Mouse (Mus musculus): ENCODE measurements around the gene Alpk1. TPM values are rescaled to one million over a fixed set of nuclear protein-coding genes. Genes with fewer than 3 reads are reported as not detected.
A peak's percentile ranks its signal among the peaks of the same experiment; 100 is the strongest.

Gene Alpk1
- polyA plus RNA-seq, 1 experiment from 2014 or later: 1.7 TPM

- 71% methylated on average over 22 of the region's 22 CpGs for WGBS
- ATAC-seq (replicated peaks; ENCODE audit: low FRiP score, low TSS enrichment, low read depth): no peak
Measured at GRCm38 (mm10) chr3:127661646-127662531, 118.4 kb downstream of the Alpk1 start.

DNA sequence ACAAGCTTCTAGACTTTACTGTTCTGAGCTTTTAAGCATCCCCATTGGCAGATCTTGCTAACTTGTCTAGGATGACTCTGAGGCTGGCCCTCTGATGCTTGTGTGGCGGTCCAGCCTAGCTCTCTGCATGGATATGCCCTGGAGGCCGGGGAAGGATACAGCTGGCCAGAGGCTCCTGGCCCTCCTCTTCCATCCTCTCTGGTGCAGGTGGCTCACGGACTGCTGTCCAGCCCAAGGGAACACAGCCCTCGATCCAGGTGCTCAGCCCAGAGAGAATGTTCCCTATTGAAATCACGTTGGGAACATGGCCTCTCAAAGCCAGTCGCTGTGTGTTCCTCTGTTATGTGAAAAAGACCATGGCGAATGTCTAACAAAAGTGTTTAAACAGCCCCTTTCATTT is 119.6 kb downstream of the Alpk1 start:
- WGBS: 70% methylated on average over 7 of the region's 7 CpGs
- H3K4me2 ChIP-seq (ENCODE audit: low read length): no peak overlapping the region
- H3K27me3 ChIP-seq (replicated peaks; ENCODE audit: control insufficient read depth, insufficient read depth, low read length): no peaks in the 10 kb centered on the region
- DNase-seq (ENCODE audit: low spot score): no peak
- H3K4me3 ChIP-seq (ENCODE audit: low read depth, low read length): no peak overlapping the region
- H3K9ac ChIP-seq (ENCODE audit: low read length): no peak overlapping the region
- H3K36me3 ChIP-seq (ENCODE audit: control insufficient read depth, insufficient read depth, low read length): no peaks in the 10 kb centered on the region
- no peak overlapping the region for H3K27ac ChIP-seq (ENCODE audit: low read depth)
- no peak for ATAC-seq (replicated peaks; ENCODE audit: low FRiP score, low TSS enrichment, low read depth)
- no peaks in the 10 kb centered on the region for H3K9me3 ChIP-seq (ENCODE audit: control insufficient read depth, low read length)
- no peaks in the 10 kb centered on the region for H3K4me1 ChIP-seq (replicated peaks; ENCODE audit: control insufficient read depth, insufficient read depth, low read length)

More at GRCm38 (mm10) chr3:127661646-127662531, 118.4 kb downstream of the Alpk1 start:
- H3K36me3 ChIP-seq (ENCODE audit: control insufficient read depth, insufficient read depth, low read length): no peaks in the 10 kb centered on the region
- no peak overlapping the region for H3K4me3 ChIP-seq (ENCODE audit: low read depth, low read length)
- no peaks in the 10 kb centered on the region for H3K9me3 ChIP-seq (ENCODE audit: control insufficient read depth, low read length)
- H3K4me1 ChIP-seq (replicated peaks; ENCODE audit: control insufficient read depth, insufficient read depth, low read length): no peaks in the 10 kb centered on the region
- H3K9ac ChIP-seq (ENCODE audit: low read length): no peak overlapping the region
- H3K27ac ChIP-seq (ENCODE audit: low read depth): no peak overlapping the region
- DNase-seq (ENCODE audit: low spot score): no peak
- H3K4me2 ChIP-seq (ENCODE audit: low read length): no peak overlapping the region
- H3K27me3 ChIP-seq (replicated peaks; ENCODE audit: control insufficient read depth, insufficient read depth, low read length): no peaks in the 10 kb centered on the region

DNA sequence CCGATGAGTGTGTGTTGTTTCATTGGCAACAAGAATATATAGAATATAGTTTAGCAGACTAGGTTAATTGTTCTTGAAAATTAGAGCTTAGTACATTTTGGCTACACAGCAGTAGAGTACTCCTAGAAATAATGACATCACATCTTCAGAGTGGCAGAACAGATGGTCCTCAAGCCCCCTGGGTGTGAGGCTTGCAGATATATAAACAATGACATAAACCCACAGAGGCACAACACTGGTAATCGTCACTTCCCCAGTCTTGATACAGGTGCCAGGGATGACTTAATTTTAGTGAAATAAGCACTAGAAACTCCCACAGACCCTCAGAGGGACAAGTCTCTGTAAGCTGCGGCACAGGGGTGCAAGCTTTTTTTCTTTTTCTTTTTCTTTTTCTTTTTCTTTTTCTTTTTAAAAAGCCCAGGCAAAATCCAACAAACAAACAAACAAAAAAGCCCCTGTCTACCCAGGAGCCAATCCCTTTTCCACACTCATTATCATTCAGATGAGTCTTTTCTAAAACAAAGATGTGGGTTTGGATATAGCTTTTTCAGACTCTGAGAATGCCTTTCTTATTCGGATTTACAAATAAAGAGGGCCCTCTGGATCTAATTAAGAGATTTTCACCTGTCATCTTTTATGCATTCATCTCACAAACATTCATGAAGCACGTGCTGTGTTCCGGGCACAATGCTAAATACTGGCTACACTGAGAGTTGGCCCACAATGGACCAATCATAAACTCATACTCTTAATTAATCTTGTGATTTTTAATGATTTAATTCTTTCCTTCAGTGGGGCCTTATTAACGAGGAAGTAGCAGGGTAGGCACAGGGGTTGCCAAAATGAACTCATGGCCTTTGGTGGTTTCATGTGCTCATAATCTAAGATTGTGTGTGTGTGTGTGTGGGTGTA is 128.3 kb downstream of the Alpk1 start:
- H3K4me1 ChIP-seq (replicated peaks; ENCODE audit: control insufficient read depth, insufficient read depth, low read length): no peaks in the 10 kb centered on the region
- 67% methylated on average over 7 of the region's 7 CpGs for WGBS
- H3K9me3 ChIP-seq (ENCODE audit: control insufficient read depth, low read length): no peaks in the 10 kb centered on the region
- no peak overlapping the region for H3K4me2 ChIP-seq (ENCODE audit: low read length)
- no peak overlapping the region for H3K27ac ChIP-seq (ENCODE audit: low read depth)
- DNase-seq (ENCODE audit: low spot score) (no peak), ATAC-seq (replicated peaks; ENCODE audit: low FRiP score, low TSS enrichment, low read depth) (no peak)
- H3K36me3 ChIP-seq (ENCODE audit: control insufficient read depth, insufficient read depth, low read length): no peaks in the 10 kb centered on the region
- peaks cover 2% of the 10 kb centered on the region; the same call in 1 of the 2 replicates for H3K27me3 ChIP-seq (replicated peaks; ENCODE audit: control insufficient read depth, insufficient read depth, low read length)
- H3K4me3 ChIP-seq (ENCODE audit: low read depth, low read length): no peak overlapping the region
- H3K9ac ChIP-seq (ENCODE audit: low read length): no peak overlapping the region

GRCm38 (mm10) chr3:127646156-127646825 is 134.0 kb downstream of the Alpk1 start:
- H3K9me3 ChIP-seq (ENCODE audit: control insufficient read depth, low read length): no peaks in the 10 kb centered on the region
- no peak for ATAC-seq (replicated peaks; ENCODE audit: low FRiP score, low TSS enrichment, low read depth)
- no peaks in the 10 kb centered on the region for H3K4me1 ChIP-seq (replicated peaks; ENCODE audit: control insufficient read depth, insufficient read depth, low read length)
- no peak overlapping the region for H3K27ac ChIP-seq (ENCODE audit: low read depth)
- H3K36me3 ChIP-seq (ENCODE audit: control insufficient read depth, insufficient read depth, low read length): no peaks in the 10 kb centered on the region
- H3K9ac ChIP-seq (ENCODE audit: low read length): no peak overlapping the region
- 47% methylated on average over 18 of the region's 18 CpGs for WGBS
- H3K4me3 ChIP-seq (ENCODE audit: low read depth, low read length): no peak overlapping the region
- H3K4me2 ChIP-seq (ENCODE audit: low read length): no peak overlapping the region
- H3K27me3 ChIP-seq (replicated peaks; ENCODE audit: control insufficient read depth, insufficient read depth, low read length): peaks cover 58% of the 10 kb centered on the region
- DNase-seq (ENCODE audit: low spot score): no peak

DNA sequence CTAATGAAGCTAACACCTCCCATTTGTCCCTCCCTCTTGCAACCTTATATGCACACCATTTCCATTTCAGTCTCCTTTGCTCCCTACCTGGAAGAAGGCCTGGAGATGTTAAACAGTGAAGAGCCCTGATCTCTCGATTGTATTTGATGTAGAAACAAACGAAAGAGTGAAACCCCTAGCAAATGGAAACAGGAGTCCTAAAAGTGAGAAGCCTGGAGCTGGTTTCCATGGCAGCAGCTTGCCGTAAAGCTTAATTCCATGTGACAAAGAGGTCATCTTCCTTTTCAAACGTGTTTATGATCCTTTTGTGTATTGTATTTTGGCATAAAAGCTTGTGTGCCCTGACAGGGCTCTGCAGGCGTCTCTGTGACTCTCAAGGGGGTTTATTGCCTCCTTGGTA is 138.1 kb downstream of the Alpk1 start:
- Histone ChIP-seq H3K36me3 (ENCODE audit: control insufficient read depth, insufficient read depth, low read length) (no peaks in the 10 kb centered on the region), H3K9ac (ENCODE audit: low read length) (no peak overlapping the region), H3K4me1 (replicated peaks; ENCODE audit: control insufficient read depth, insufficient read depth, low read length) (no peaks in the 10 kb centered on the region), H3K4me3 (ENCODE audit: low read depth, low read length) (no peak overlapping the region), H3K27me3 (replicated peaks; ENCODE audit: control insufficient read depth, insufficient read depth, low read length) (peaks cover 99% of the 10 kb centered on the region), H3K4me2 (ENCODE audit: low read length) (no peak overlapping the region), H3K9me3 (ENCODE audit: control insufficient read depth, low read length) (no peaks in the 10 kb centered on the region), H3K27ac (ENCODE audit: low read depth) (no peak overlapping the region)
- DNase-seq (ENCODE audit: low spot score) (peak; percentile 60), ATAC-seq (replicated peaks; ENCODE audit: low FRiP score, low TSS enrichment, low read depth) (no peak)
- WGBS: 6% methylated on average over 5 of the region's 5 CpGs

GRCm38 (mm10) chr3:127640762-127641700 is 139.3 kb downstream of the Alpk1 start:
- Histone ChIP-seq H3K4me3 (ENCODE audit: low read depth, low read length) (0 out of 2 replicates have a peak overlapping the region, but pooled peaks have one; percentile 6), H3K9ac (ENCODE audit: low read length) (no peak overlapping the region), H3K27me3 (replicated peaks; ENCODE audit: control insufficient read depth, insufficient read depth, low read length) (peaks cover 98% of the 10 kb centered on the region), H3K9me3 (ENCODE audit: control insufficient read depth, low read length) (no peaks in the 10 kb centered on the region), H3K27ac (ENCODE audit: low read depth) (no peak overlapping the region), H3K36me3 (ENCODE audit: control insufficient read depth, insufficient read depth, low read length) (no peaks in the 10 kb centered on the region), H3K4me1 (replicated peaks; ENCODE audit: control insufficient read depth, insufficient read depth, low read length) (no peaks in the 10 kb centered on the region), H3K4me2 (ENCODE audit: low read length) (no peak overlapping the region)
- DNase-seq (ENCODE audit: low spot score) (peak; percentile 58), ATAC-seq (replicated peaks; ENCODE audit: low FRiP score, low TSS enrichment, low read depth) (peak; percentile 53)
- 2% methylated on average over 37 of the region's 37 CpGs for WGBS

DNA sequence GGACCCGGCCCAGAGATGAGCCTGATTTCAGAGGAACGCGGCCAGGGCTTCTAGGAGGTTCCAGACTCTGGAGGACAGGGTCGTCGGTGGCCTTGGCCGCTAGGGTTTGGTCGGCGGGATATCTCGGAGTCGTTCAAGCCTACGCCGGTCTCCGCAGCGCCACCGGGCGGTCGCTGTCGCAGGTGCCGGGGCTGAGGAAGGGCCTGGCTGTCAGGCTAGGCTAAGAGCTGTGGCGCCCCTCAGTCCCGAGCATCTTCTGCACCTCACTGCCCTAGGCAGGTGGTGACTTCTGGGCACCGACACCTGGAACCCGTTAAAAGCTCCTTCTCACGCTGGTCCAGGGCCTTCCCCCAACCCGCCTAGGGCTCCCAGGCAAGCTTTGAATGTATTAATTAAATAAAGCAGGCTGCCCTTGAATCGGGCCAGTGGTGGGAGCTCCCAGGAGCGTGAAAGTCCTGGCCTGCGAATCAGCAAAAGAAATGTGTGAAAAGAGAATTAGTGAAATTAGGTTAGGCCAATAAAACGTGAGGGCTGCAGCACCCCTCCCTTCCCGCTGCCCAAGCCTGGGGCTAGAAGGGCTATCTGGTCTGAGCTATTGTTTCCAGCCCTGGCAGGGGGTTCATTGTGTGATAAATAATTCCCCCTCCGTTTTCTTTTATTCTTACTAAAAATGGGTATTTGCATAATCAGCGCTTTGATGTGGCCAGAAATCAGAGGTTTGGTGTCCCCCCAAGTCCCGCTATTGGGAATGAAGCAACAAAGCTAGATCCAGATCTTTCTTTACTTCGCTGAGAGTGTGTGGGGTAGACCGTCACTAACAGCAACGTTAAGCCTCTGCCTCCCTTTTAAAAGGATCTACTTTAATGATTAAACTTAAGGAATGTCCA is 140.2 kb downstream of the Alpk1 start:
- under 1% methylated on average over 36 of the region's 36 CpGs for WGBS
- Histone ChIP-seq H3K9me3 (ENCODE audit: control insufficient read depth, low read length) (no peaks in the 10 kb centered on the region), H3K4me2 (ENCODE audit: low read length) (no peak overlapping the region), H3K4me1 (replicated peaks; ENCODE audit: control insufficient read depth, insufficient read depth, low read length) (no peaks in the 10 kb centered on the region), H3K27ac (ENCODE audit: low read depth) (no peak overlapping the region), H3K27me3 (replicated peaks; ENCODE audit: control insufficient read depth, insufficient read depth, low read length) (peaks cover 97% of the 10 kb centered on the region), H3K4me3 (ENCODE audit: low read depth, low read length) (no peak overlapping the region), H3K36me3 (ENCODE audit: control insufficient read depth, insufficient read depth, low read length) (no peaks in the 10 kb centered on the region), H3K9ac (ENCODE audit: low read length) (no peak overlapping the region)
- ATAC-seq (replicated peaks; ENCODE audit: low FRiP score, low TSS enrichment, low read depth): 0 out of 2 replicates have a peak, but pooled peaks have one; percentile 21
- peak; percentile 77 for DNase-seq (ENCODE audit: low spot score)
